Mouse (Mus musculus): ENCODE data around the gene Abhd2. TPM values are rescaled to one million over a fixed set of nuclear protein-coding genes. Genes with fewer than 3 reads are reported as not detected.
A peak's percentile ranks its signal among the peaks of the same experiment; 100 is the strongest.

Gene Abhd2
- total RNA-seq, 2 experiments from 2014 or later = 4.8 to 5.1 TPM

GRCm38 (mm10) chr7:79285408-79285807, 12.4 kb downstream of the Abhd2 start:
- no peak for DNase-seq
- intact Hi-C loops (cut with DNase I) = no loop called here

GRCm38 (mm10) chr7:79287226-79287625, 14.2 kb downstream of the Abhd2 start:
- no peak for DNase-seq
- intact Hi-C loops (cut with DNase I) = no loop called here

DNA sequence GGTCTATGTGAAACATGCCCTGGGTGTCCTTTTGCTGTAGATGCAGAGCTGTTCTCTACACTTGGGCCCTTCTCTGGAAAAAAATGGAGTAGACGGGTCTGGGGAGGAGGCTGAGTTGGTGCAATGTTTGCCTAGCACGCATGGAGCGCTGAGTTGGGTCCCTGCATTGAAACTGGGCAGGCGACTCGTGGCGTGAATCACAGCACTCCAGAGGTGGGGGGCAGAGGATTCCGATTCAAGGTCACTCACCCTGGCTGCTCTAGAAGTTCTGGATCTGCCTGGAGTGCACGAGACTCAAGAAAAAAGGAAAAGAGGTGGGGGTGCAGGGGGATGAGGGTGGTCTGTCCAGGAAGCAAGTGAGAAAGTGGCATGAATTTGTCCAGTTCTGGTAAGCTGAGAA, 14.9 kb downstream of the Abhd2 start:
- intact Hi-C loops (cut with DNase I) = no loop called here

DNA sequence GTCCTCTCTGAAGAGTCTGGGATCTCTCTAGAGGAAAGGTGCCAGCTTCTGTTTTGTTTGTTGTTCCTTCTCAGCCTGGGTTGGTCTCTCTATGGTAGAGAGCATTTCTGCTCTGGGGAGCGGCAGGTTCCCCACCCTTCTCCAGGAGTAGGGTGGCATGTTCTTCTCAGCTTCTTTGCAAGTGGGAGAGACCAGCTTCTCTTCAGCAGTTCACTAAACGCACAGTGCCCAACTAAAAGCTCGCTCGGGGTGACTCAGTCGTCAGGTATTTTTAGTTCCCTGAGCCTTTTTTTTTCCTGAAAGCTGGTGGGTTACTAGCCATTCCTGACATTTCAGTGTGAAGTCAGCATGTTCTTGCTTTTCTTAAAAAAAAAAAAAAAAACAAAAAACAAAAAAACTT, 15.4 kb downstream of the Abhd2 start:
- no peak for DNase-seq
- intact Hi-C loops (cut with DNase I) = no loop called here

More for the DNA sequence above, 14.9 kb downstream of the Abhd2 start:
- no peak for DNase-seq

GRCm38 (mm10) chr7:79293605-79294232, 20.7 kb downstream of the Abhd2 start:
- intact Hi-C loops (cut with DNase I) = no loop called here

DNA sequence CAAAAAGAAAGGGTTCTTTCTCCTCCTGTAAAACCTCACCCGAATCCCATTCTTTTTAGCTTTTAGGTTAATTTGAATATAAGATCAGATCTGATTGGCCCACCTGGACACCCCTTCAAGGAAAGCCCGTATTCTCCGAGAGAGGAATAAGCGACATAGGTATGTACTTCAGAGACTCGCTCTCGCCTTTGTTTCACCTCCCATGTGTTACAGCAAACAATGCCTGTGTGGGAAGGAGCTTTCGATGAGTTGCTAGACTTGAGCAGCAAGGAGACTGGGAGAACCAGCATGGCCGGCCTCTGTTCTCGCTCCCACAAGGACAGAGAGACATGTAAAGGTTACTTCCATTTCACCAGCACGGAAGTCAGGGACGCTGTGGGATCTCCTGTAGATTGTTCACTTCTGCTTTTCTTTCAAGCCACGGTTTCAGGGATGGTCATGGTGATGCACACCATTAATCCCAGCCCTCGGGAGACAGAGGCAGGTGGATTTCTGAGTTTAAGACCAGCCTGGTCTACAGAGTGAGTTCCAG, 21.5 kb downstream of the Abhd2 start:
- DNase-seq = no peak
- intact Hi-C loops (cut with DNase I) = no loop called here

More at GRCm38 (mm10) chr7:79293605-79294232, 20.7 kb downstream of the Abhd2 start:
- no peak for DNase-seq

DNA sequence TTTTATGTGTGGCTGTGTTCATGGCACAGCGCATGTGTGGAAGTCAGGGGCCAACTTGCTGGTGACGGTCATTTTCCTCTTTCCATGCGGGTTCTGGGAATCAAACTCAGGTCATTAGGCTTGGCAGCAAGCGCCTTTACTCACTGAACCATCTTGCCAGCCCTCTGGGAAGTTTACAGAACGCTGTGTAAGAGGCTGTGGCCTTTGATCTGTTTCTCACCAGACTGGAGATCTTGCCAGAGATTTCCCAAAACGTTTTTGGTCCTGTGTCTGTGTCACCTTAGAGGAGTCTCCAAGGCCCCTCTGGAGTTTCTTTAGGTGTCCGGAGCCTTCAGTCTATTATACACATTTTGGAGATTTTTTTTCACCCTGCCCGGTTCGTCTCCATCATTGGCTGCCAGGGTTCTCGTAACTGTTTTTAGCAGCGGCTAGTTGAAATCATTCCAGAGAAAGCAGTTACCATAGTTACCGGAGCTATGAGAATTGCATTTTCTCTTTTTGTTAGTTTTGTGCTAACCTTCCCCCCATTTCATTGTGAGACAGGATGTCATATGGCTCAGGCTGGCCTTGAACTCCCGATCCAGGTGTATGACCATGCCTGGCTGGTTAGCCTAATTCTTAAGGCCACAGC, 22.3 kb downstream of the Abhd2 start:
- intact Hi-C loops (cut with DNase I) = no loop called here

GRCm38 (mm10) chr7:79298681-79299080, 25.7 kb downstream of the Abhd2 start:
- no peak for DNase-seq
- intact Hi-C loops (cut with DNase I) = no loop called here

More for the DNA sequence above, 22.3 kb downstream of the Abhd2 start:
- DNase-seq = no peak

GRCm38 (mm10) chr7:79299548-79299947, 26.5 kb downstream of the Abhd2 start:
- DNase-seq = no peak
- intact Hi-C loops (cut with DNase I) = no loop called here

- no peak for DNase-seq
- intact Hi-C loops (cut with DNase I) = no loop called here
These were observed 27.6 kb downstream of the Abhd2 start for GRCm38 (mm10) chr7:79300432-79301151.

- intact Hi-C loops (cut with DNase I) = no loop called here
These were observed 29.1 kb downstream of the Abhd2 start for GRCm38 (mm10) chr7:79302145-79302544.

DNA sequence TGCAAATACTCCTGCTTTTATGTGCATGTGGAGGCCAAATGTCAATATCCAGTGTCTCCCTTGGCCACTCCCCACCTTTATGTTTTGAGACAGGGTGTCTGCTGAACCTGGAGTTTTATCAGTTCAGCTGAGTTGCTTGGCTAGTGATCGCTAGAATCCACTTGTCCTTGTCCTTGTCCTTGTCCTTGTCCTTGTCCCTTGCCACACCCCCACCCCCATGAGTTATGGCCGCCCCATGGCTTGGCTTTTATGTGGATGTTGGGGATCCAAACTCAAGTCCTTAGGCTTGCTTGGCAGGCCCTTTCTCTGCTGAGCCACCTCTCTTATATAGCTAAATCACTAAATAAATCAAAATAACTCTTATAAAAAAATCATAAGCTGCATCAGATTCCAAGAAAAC, 29.6 kb downstream of the Abhd2 start:
- DNase-seq = no peak
- intact Hi-C loops (cut with DNase I) = no loop called here

More at GRCm38 (mm10) chr7:79302145-79302544, 29.1 kb downstream of the Abhd2 start:
- no peak for DNase-seq

GRCm38 (mm10) chr7:79303183-79303761, 30.3 kb downstream of the Abhd2 start:
- intact Hi-C loops (cut with DNase I) = no loop called here
- no peak for DNase-seq

- intact Hi-C loops (cut with DNase I) = no loop called here
- DNase-seq = no peak
These were observed 35.5 kb downstream of the Abhd2 start for GRCm38 (mm10) chr7:79308455-79309030.

- intact Hi-C loops (cut with DNase I) = no loop called here
- DNase-seq = peak in 1 of 2 experiments; percentile 24
These were observed 36.5 kb downstream of the Abhd2 start for GRCm38 (mm10) chr7:79309247-79310190.

- intact Hi-C loops (cut with DNase I) = no loop called here
- no peak for DNase-seq
These were observed 37.2 kb downstream of the Abhd2 start for GRCm38 (mm10) chr7:79310191-79310555.

DNA sequence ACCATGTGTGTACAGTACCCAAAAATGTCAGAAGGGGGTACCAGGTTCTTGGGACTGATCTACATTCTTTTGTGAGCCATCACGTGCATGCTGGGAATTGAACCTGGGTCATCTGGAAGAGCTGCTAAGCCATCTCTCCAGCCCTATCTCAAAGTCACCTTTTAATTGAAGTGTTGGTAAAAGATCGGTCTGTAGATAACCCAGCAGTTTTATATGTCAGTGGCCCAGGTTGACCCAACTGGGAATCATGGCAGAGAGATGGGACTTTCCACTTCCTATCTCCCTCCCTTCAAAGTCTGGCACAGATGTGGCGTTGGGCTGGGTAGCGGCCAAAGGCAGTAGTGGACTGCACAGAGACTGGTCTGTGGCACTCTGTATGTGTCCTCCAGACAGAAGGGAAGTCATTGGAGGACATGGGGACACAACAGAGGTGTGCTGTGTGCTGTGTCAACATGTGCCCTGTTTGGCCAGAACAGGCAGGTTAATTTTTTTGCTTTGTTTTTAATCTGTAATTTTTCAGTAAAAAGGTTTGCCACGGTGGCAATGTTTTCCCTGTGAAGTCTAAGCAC, 38.5 kb downstream of the Abhd2 start:
- intact Hi-C loops (cut with DNase I) = no loop called here
- no peak for DNase-seq

GRCm38 (mm10) chr7:79312246-79312645, 39.2 kb downstream of the Abhd2 start:
- no peak for DNase-seq
- intact Hi-C loops (cut with DNase I) = no loop called here

GRCm38 (mm10) chr7:79313519-79314059, 40.6 kb downstream of the Abhd2 start:
- intact Hi-C loops (cut with DNase I) = no loop called here
- DNase-seq = no peak
